Mouse (Mus musculus) limb, embryonic 13.5 days (tissue): ENCODE results near the gene Wdr17. TPM values are rescaled to one million over a fixed set of nuclear protein-coding genes. Genes with fewer than 3 reads are reported as not detected.

ENCODE experiments used
- ATAC-seq: fragments of 200-750 bp; cut with Nextera tagmentation; 2 replicates; pipeline ENCODE4 v1.8.0; 2017; ENCODE audit warnings: low read depth, moderate number of reproducible peaks, moderate TSS enrichment; ENCODE audit not compliant: low FRiP score
- H3K27ac ChIP-seq: fragments of 300-500 bp; sonication (generic); 2 replicates; pipeline ENCODE4 v1.5.1; 2015; ENCODE audit warnings: inconsistent platforms, mild to moderate bottlenecking, moderate library complexity
- H3K27me3 ChIP-seq: fragments of 300-500 bp; sonication (generic); 2 replicates; pipeline ENCODE4 v1.6.1; 2015; ENCODE audit warnings: mild to moderate bottlenecking, inconsistent platforms
- H3K36me3 ChIP-seq: fragments of 300-500 bp; sonication (generic); 2 replicates; pipeline ENCODE4 v1.6.1; 2015; ENCODE audit warnings: inconsistent platforms, mild to moderate bottlenecking, moderate library complexity
- H3K4me1 ChIP-seq: fragments of 300-500 bp; sonication (generic); 2 replicates; pipeline ENCODE4 v1.6.1; 2015; ENCODE audit warnings: inconsistent platforms
- H3K4me2 ChIP-seq: fragments of 300-500 bp; sonication (generic); replicated peaks from 2 replicates; pipeline ENCODE4 v1.6.1; 2015; ENCODE audit warnings: inconsistent platforms, mild to moderate bottlenecking, moderate library complexity
- H3K4me3 ChIP-seq: fragments of 300-500 bp; sonication (generic); 2 replicates; pipeline ENCODE4 v1.5.1; 2015; ENCODE audit warnings: moderate library complexity, mild to moderate bottlenecking, inconsistent platforms
- H3K9ac ChIP-seq: fragments of 300-500 bp; sonication (generic); 2 replicates; pipeline ENCODE4 v1.6.1; 2015; ENCODE audit warnings: mild to moderate bottlenecking, inconsistent platforms
- H3K9me3 ChIP-seq: fragments of 300-500 bp; sonication (generic); 2 replicates; pipeline ENCODE4 v1.6.1; 2016; ENCODE audit warnings: inconsistent platforms
- whole genome bisulfite sequencing: fragments of 180-500 bp; shearing (Covaris S2); methylation state at CpG from one replicate; pipeline ENCODE4 v1.1.7; 2015; 5-methylcytosine and 5-hydroxymethylcytosine counted together
- polyA plus RNA-seq: library from polyadenylated mRNA; unstranded; fragments of >200 nt; fragmentation: Nextera tagmentation; extraction: Ambion mirVana; gene quantifications from 2 replicates; pipeline ENCODE4 v1.2.1, GENCODE M21; 2015

The Wdr17 gene
- polyA plus RNA-seq, 1 experiment from 2014 or later = 1.2 TPM

DNA sequence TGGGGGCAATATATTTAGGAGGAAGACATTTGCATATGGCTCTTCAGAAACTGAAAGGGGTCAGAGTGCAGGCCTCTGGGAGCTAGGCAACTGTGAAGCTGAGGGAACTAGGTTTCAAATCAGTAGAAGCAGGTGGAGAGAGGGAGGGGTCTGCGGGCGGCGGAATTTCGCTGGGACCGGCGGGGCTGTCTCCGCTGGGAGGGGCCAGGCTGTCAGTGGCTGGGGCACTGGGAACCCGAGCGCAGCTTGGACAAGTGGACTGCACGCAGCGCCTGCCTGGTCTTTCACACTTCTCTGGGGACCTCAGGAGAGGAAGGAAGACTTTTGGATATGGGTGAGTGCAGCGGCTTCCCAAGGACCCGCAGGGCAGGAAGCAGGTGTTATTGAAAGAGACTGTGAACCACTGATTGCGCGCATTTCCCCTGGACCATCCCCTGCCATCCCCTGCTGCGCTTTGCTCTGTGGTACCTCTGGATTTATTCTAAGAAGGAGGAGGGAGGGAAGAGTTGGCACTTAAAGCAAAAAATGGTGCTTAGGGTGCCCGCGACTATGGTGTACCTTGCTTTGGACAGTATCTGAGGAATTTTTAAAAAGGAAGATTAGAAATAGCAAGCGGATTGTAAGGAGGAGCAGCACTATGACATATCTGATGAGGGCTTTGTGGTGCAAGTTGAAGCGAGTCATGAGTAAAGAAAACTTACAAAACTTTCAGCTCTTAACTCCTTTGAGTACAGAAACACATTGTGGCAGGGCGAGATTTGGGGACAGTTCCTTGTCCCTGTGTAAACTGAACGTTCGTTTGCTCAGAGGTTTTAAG, 107.5 kb downstream of the Wdr17 start:
- Histone ChIP-seq H3K4me2 (peak overlapping the region; percentile 83), H3K27ac (no peak overlapping the region), H3K9ac (peak overlapping the region; percentile 53), H3K36me3 (no peaks in the 10 kb centered on the region), H3K27me3 (0 out of 2 replicates have a peak, but pooled peaks cover 4% of the 10 kb centered on the region), H3K4me3 (peak overlapping the region; percentile 44), H3K4me1 (peaks cover 15% of the 10 kb centered on the region), H3K9me3 (no peaks in the 10 kb centered on the region)
- peak; percentile 51; the same call in 1 of the 2 replicates for ATAC-seq
- WGBS = under 1% methylated on average over 23 of the region's 23 CpGs

DNA sequence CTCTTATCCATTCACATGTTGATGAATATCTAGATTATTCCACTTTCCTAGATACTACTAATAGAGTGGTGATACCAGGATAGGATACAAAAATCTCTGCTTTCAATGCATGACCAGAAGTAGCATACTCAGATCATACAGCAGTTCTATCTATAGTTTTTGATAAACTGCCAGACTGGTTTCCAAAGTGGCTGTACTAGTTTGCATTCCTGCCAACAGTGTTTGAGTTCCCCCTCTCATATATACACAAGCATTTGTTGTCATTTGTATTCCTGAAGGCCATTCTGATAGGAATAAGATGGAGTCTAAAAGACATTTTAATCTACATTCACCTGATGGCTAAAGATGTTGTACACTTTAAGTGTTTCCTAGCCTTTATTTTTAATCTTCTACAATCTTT, 110.0 kb downstream of the Wdr17 start:
- ATAC-seq = no peak
- 0 out of 2 replicates have a peak, but pooled peaks cover 4% of the 10 kb centered on the region for H3K27me3 ChIP-seq

DNA sequence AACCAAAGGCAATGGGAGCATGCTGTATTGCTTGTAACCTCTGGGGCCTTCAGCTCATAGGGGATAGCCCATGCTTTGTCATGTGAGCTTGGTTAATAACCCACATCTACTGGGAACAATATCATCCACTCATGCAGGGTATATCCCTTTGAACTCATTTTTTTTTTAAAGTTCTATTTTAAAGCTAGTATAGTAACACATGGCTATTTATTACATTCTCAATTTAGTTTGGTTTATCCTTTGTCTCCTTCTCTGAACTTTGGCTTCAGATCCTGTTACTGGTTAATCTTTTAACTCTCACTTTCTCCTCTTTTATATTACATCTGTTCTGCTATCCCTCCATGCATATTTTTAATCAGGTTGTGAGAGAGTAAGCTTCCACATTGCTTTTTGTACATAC, 110.7 kb downstream of the Wdr17 start:
- H3K36me3 ChIP-seq = no peaks in the 10 kb centered on the region
- H3K4me3 ChIP-seq = no peak overlapping the region
- H3K4me1 ChIP-seq = peaks cover 15% of the 10 kb centered on the region
- ATAC-seq = no peak
- no peak overlapping the region for H3K4me2 ChIP-seq
- no peaks in the 10 kb centered on the region for H3K9me3 ChIP-seq
- no peak overlapping the region for H3K9ac ChIP-seq
- H3K27me3 ChIP-seq = 0 out of 2 replicates have a peak, but pooled peaks cover 4% of the 10 kb centered on the region
- no peak overlapping the region for H3K27ac ChIP-seq

More for the DNA sequence above, 110.0 kb downstream of the Wdr17 start:
- Histone ChIP-seq H3K4me2 (no peak overlapping the region), H3K9ac (no peak overlapping the region), H3K27ac (no peak overlapping the region), H3K4me1 (peaks cover 15% of the 10 kb centered on the region), H3K36me3 (no peaks in the 10 kb centered on the region), H3K9me3 (no peaks in the 10 kb centered on the region), H3K4me3 (no peak overlapping the region)

DNA sequence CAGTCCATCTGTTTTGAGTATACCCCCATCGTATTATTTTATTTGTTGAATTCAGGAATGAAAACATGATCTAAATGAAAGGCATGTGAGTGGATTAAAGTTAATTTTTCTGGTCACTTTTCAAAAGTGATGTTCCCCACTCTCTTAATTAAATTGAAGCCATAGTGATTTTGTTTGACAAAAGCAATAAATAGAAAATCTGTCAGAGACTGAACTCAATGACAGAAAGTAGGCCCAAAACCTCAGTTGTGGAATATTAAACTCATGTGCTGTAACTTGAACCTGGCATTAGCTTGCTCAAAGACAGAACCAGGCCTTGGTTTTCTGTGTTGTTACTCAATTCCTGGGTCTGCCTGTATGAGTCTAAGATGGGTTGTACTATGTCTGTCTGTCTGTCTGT, 129.3 kb downstream of the Wdr17 start:
- no peaks in the 10 kb centered on the region for H3K9me3 ChIP-seq
- ATAC-seq = no peak
- H3K27ac ChIP-seq = no peak overlapping the region
- H3K4me2 ChIP-seq = no peak overlapping the region
- no peak overlapping the region for H3K9ac ChIP-seq
- no peaks in the 10 kb centered on the region for H3K27me3 ChIP-seq
- 50% methylated on average over 1 of the region's 1 CpGs for WGBS
- H3K4me3 ChIP-seq = no peak overlapping the region
- H3K36me3 ChIP-seq = no peaks in the 10 kb centered on the region
- H3K4me1 ChIP-seq = no peaks in the 10 kb centered on the region

DNA sequence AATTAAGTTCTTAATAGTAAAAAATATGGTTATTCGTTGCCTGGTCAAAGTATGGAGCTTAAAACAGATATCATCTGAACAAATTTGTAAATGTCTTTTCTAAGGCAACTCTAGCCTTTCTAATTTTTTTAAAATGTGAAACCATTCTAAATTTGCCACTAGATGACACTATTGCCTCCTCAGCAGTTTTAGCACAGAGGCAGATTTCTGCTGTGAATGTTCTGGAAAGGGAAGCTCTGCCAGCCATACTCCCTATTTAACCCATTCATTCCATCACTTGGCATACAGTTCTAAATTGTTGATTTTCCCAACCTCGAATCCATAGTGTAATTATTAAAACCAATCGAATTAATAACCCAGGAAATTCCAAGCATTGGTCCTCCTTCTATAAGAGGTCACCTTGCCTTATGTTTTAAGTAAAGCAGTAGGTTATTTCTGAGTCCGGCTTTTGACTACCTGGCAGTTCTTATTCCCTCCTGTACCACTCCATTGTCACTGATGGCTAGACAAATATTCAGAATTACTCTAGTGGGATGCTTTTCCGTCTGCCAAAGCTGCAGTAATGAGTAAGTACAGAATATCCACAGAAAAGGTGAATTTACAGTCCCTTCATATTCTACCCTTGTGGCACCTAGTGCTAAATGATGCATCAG, 150.2 kb downstream of the Wdr17 start:
- no peak for ATAC-seq
- no peaks in the 10 kb centered on the region for H3K9me3 ChIP-seq
- no peak overlapping the region for H3K4me3 ChIP-seq
- H3K4me1 ChIP-seq = no peaks in the 10 kb centered on the region
- WGBS = 60% methylated on average over 5 of the region's 5 CpGs
- H3K27me3 ChIP-seq = 0 out of 2 replicates have a peak, but pooled peaks cover 4% of the 10 kb centered on the region
- H3K4me2 ChIP-seq = no peak overlapping the region
- no peaks in the 10 kb centered on the region for H3K36me3 ChIP-seq
- H3K27ac ChIP-seq = no peak overlapping the region
- H3K9ac ChIP-seq = no peak overlapping the region

DNA sequence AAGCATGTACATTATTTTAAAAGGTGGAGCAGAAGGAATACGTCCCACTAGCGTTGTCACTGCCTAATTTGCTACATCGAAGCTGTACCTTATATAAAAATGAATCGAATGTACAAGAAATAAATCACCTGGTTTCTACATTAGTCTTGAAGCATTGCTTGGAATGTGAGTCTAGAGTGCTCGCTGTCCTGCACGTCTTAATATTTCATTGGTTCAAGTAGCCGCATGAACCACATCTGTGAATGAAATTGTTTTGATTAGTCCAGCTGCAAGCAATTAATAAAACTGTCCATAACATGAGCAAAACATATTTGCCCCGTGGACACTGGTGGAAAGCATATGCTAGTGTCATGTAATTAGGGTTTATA, 162.3 kb downstream of the Wdr17 start:
- peak; percentile 34 for ATAC-seq
- Histone ChIP-seq H3K9me3 (no peaks in the 10 kb centered on the region), H3K36me3 (no peaks in the 10 kb centered on the region), H3K4me2 (peak overlapping the region; percentile 67), H3K4me3 (peak overlapping the region; percentile 41), H3K27me3 (no peaks in the 10 kb centered on the region), H3K27ac (no peak overlapping the region), H3K9ac (no peak overlapping the region), H3K4me1 (no peaks in the 10 kb centered on the region)
- 9% methylated on average over 8 of the region's 8 CpGs for WGBS

DNA sequence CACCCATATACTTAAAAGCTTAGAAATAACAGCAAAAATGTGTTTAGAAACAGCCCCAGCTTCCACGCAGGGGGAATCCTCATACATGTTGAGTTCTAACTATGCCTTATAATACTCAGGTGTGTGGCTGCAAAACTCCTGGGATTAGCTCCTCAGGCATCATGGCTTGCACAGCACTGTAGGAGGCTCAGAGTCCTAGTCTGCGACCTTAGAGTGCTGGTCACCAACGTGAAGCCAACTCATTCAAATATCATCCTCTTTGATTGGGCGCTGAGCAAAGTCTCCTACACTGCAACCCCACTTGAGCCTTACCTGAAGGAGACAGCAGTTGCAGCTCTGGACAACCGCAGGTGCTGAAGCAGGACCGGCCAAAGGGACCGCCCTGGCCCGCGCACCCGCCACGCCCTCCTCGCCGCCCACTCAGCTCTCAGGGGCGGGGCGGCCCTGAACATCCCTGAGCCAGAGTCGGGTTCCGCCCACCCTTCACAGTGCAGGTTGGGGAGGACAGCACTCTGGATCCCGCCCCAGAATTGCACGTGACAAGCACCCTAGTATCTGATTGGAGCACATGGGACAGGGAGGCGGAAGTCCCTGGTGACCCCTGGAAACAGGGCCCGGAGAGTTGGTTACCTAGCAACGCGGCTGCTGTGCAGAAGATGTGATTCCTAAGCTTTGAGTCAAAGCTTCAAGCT, 162.9 kb downstream of the Wdr17 start:
- Histone ChIP-seq H3K36me3 (no peaks in the 10 kb centered on the region), H3K4me3 (peak overlapping the region; percentile 41), H3K27ac (no peak overlapping the region), H3K4me2 (peak overlapping the region; percentile 67), H3K27me3 (no peaks in the 10 kb centered on the region), H3K4me1 (no peaks in the 10 kb centered on the region), H3K9ac (no peak overlapping the region), H3K9me3 (no peaks in the 10 kb centered on the region)
- WGBS = 2% methylated on average over 23 of the region's 23 CpGs
- ATAC-seq = peak; percentile 100

DNA sequence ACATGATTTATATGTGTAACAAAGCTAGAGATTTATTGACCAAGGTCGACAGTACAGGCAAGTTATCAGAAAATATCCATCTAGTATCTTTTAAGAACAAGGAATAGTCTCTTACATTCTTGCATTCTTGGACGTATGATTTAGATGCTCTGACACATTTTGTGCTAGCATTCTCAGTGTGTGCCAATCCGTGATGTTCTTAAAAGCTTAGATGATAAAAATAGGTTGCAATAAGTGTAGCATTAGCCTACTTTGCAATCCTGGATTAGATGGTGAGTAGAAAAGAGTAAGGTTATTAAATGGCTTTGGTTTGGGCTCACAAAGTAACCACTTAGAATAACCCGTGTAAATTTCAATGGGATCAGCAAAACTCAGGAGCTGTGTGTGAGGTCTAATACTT, 168.5 kb downstream of the Wdr17 start:
- no peak for ATAC-seq
- Histone ChIP-seq H3K9ac (no peak overlapping the region), H3K9me3 (no peaks in the 10 kb centered on the region), H3K4me3 (no peak overlapping the region), H3K36me3 (no peaks in the 10 kb centered on the region), H3K4me1 (no peaks in the 10 kb centered on the region), H3K4me2 (no peak overlapping the region), H3K27ac (no peak overlapping the region), H3K27me3 (no peaks in the 10 kb centered on the region)
- WGBS = 68% methylated on average over 4 of the region's 4 CpGs

DNA sequence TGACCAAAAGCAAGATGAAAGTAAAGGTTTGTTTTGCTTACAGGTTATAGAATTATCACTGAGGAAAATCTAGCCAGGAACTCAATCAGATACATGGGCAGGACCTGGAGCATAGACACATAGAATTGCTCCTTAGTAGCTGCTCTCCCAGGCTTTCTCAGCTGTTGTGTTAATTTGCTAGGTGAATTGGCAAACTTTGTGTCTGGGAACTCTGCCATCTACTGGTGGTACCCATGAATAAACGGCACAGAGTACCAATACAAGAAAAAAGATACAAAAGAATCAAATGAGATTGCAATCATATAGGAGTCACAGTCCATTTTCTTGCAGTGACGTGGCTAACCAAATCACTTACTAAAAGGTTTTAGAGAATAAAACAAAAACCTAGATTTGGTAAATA, 181.2 kb downstream of the Wdr17 start:
- H3K4me1 ChIP-seq = no peaks in the 10 kb centered on the region
- H3K27ac ChIP-seq = no peak overlapping the region
- ATAC-seq = no peak
- H3K4me2 ChIP-seq = no peak overlapping the region
- no peak overlapping the region for H3K9ac ChIP-seq
- H3K9me3 ChIP-seq = no peaks in the 10 kb centered on the region
- no peaks in the 10 kb centered on the region for H3K36me3 ChIP-seq
- no peaks in the 10 kb centered on the region for H3K27me3 ChIP-seq
- H3K4me3 ChIP-seq = no peak overlapping the region
- 52% methylated on average over 2 of the region's 2 CpGs for WGBS

DNA sequence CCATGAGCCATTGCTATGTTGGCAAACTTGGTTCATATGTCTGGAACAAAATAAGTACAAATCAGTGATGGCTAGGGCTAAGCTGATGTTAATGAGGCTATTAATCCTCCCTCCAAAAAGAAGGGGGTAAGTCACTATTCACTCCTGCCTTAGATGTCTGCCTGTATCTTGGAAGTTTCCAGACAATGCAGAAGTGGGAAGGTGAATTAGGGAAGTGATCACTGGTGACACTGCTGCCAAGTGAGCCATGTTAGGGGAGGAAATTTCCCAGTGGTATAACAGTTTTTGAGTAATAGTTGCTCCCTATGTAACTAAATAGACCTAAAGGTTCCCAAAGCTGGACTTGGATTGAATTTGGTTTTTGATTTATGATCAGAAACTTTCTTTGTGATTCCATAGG, 215.2 kb downstream of the Wdr17 start:
- no peak overlapping the region for H3K9ac ChIP-seq
- H3K4me1 ChIP-seq = no peaks in the 10 kb centered on the region
- no peaks in the 10 kb centered on the region for H3K27me3 ChIP-seq
- no peak overlapping the region for H3K27ac ChIP-seq
- no peak overlapping the region for H3K4me3 ChIP-seq
- ATAC-seq = no peak
- no peak overlapping the region for H3K4me2 ChIP-seq
- no peaks in the 10 kb centered on the region for H3K36me3 ChIP-seq
- H3K9me3 ChIP-seq = no peaks in the 10 kb centered on the region

DNA sequence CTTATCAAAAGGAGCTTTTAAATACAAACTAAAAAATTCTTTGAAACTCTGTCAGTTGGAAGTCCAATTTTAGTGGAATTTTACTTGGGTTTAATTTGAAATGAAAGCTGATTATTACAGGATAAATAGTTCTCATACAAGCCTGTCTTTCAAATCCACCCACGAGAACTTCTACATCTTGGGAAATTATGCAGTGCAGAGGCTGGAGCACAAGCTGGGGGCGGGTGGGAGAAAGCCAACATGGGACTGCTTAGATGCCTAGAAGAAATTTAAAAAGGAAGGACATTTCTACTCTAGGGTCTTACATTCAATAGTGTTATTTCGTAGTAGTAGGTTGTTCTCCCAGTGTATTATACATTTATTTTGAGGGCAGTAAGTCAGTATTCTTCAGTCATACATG, 219.2 kb downstream of the Wdr17 start:
- no peak for ATAC-seq
- Histone ChIP-seq H3K4me3 (no peak overlapping the region), H3K9ac (no peak overlapping the region), H3K4me2 (no peak overlapping the region), H3K27me3 (no peaks in the 10 kb centered on the region), H3K9me3 (no peaks in the 10 kb centered on the region), H3K27ac (no peak overlapping the region), H3K36me3 (no peaks in the 10 kb centered on the region), H3K4me1 (no peaks in the 10 kb centered on the region)
- 79% methylated on average over 3 of the region's 3 CpGs for WGBS

DNA sequence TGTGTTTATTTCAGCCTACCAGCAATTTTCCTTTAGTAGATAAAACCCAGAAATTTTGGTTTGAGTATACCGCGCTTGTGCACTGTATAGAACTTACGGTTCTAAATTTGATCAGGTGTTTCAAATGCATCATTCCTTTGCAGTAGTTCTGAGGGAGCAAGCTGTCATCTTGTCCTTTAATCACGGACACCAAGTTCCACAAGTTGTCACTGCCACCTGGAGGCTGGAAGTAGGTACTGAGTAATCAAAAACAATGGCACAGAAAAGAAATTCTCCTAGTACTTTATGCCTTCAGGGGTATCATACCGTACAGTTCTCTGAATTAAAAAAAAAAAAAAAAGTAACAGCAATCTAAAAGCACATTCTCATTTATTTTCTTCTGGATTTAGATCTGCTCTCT, 226.3 kb downstream of the Wdr17 start:
- H3K4me3 ChIP-seq = no peak overlapping the region
- no peaks in the 10 kb centered on the region for H3K4me1 ChIP-seq
- WGBS = 33% methylated on average over 5 of the region's 5 CpGs
- H3K9ac ChIP-seq = no peak overlapping the region
- H3K27ac ChIP-seq = no peak overlapping the region
- no peaks in the 10 kb centered on the region for H3K9me3 ChIP-seq
- H3K36me3 ChIP-seq = no peaks in the 10 kb centered on the region
- H3K4me2 ChIP-seq = no peak overlapping the region
- peak; percentile 40; the same call in 1 of the 2 replicates for ATAC-seq
- H3K27me3 ChIP-seq = no peaks in the 10 kb centered on the region
